Mouse (Mus musculus) neural tube, embryonic 13.5 days (tissue): ENCODE measurements around the gene Srrm2. TPM values are rescaled to one million over a fixed set of nuclear protein-coding genes. Genes with fewer than 3 reads are reported as not detected.
A peak's percentile ranks its signal among the peaks of the same experiment; 100 is the strongest.
"Not testable (repeated sequence)": the region's sequence is repeated elsewhere in the genome, so short reads cannot be mapped to it uniquely, and the experiment has no call there.

Source experiments
- ATAC-seq: fragments of 200-750 bp; cut with Nextera tagmentation; 2 replicates; pipeline ENCODE4 v1.8.0; 2017; ENCODE audit warnings: low read depth, mild to moderate bottlenecking, moderate TSS enrichment, moderate library complexity
- H3K27ac ChIP-seq: fragments of 300-500 bp; sonication (generic); replicated peaks from 2 replicates; pipeline ENCODE4 v1.5.1; 2015; ENCODE audit warnings: moderate library complexity, mild to moderate bottlenecking, inconsistent platforms
- H3K27me3 ChIP-seq: fragments of 300-500 bp; sonication (generic); 2 replicates; pipeline ENCODE4 v1.6.1; 2015; ENCODE audit warnings: mild to moderate bottlenecking, inconsistent platforms
- H3K36me3 ChIP-seq: fragments of 300-500 bp; sonication (generic); 2 replicates; pipeline ENCODE4 v1.6.1; 2015; ENCODE audit warnings: mild to moderate bottlenecking, inconsistent platforms
- H3K4me1 ChIP-seq: fragments of 300-500 bp; sonication (generic); replicated peaks from 2 replicates; pipeline ENCODE4 v1.6.1; 2015; ENCODE audit warnings: inconsistent platforms
- H3K4me2 ChIP-seq: fragments of 300-500 bp; sonication (generic); 2 replicates; pipeline ENCODE4 v1.6.1; 2015; ENCODE audit warnings: inconsistent platforms, mild to moderate bottlenecking, moderate library complexity
- H3K4me3 ChIP-seq: fragments of 300-500 bp; sonication (generic); 2 replicates; pipeline ENCODE4 v1.5.1; 2015; ENCODE audit warnings: mild to moderate bottlenecking, inconsistent platforms
- H3K9ac ChIP-seq: fragments of 300-500 bp; sonication (generic); 2 replicates; pipeline ENCODE4 v1.6.1; 2015; ENCODE audit warnings: moderate library complexity, mild to moderate bottlenecking, inconsistent platforms
- H3K9me3 ChIP-seq: fragments of 300-500 bp; sonication (generic); 2 replicates; pipeline ENCODE4 v1.6.1; 2016; ENCODE audit warnings: inconsistent platforms
- WGBS: fragments of 180-500 bp; shearing (Covaris S2); methylation state at CpG from one replicate; pipeline ENCODE4 v1.1.7; 2015; 5-methylcytosine and 5-hydroxymethylcytosine counted together
- polyA plus RNA-seq: library from polyadenylated mRNA; unstranded; fragments of >200 nt; fragmentation: Nextera tagmentation; extraction: Ambion mirVana; gene quantifications from 2 replicates; pipeline ENCODE4 v1.2.1, GENCODE M21; 2015

Gene Srrm2
- polyA plus RNA-seq, 1 experiment from 2014 or later, result 535 TPM

DNA sequence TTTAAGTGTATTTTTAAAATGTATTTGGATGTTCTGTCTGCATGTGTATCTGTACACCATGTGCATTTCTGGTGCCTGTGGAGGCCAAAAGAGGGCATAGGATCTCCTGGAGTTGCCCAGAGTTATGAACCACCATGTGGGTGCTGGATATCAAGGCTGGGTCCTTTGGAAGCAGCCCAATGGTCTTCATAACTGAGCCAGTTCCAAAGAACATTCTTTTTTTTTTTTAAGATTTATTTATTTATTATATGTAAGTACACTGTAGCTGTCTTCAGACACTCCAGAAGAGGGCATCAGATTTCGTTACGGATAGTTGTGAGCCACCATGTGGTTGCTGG lies 18.1 kb upstream of the Srrm2 start:
- peak overlapping the region; percentile 63 for H3K4me2 ChIP-seq
- peaks cover 16% of the 10 kb centered on the region for H3K36me3 ChIP-seq
- WGBS, result 77% methylated on average over 2 of the region's 2 CpGs
- peak overlapping the region; percentile 52 for H3K9ac ChIP-seq
- ATAC-seq, H3K27me3 ChIP-seq, H3K9me3 ChIP-seq: not testable (repeated sequence)
- peak overlapping the region; percentile 76 for H3K27ac ChIP-seq
- H3K4me3 ChIP-seq, result peak overlapping the region; percentile 90
- H3K4me1 ChIP-seq, result peaks cover 26% of the 10 kb centered on the region

DNA sequence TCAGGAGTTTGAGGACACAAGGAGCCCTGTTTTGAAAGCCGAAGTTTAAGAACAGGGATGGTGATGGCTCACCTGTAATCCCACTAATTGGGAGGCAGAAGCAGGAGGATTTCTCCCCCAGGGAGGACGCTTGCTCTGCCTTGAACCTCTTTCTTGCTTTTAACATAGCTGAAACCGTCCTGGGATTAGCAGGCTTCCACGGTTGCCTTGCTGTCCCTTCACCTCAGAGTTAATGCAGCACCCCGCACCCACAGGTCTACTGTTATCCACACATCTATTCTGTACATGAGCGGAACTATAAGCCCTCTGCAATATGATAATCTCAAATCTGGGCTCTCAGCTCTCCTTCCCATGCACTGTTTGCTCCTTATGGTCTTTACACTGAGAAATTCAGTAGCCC lies 16.7 kb upstream of the Srrm2 start:
- no peak for ATAC-seq

DNA sequence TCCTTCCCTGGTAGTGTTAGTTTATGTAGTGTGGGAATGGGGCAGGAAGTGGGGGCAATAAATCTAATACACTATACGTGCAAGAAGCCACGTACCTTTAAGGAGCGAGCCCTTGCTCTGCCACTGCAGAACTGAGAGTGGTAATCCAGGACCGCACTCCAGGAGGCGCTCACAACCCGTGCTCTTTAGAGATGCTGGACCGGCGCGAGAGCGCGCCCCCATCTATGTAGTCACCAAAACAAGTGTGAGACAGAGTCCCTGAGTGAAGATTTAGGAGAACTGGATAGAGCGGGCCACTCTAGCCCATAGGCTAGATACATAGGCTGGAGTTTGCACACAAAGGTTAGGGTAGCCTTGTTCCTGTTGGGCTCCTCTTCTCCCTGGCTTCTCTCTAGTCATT lies 16.2 kb upstream of the Srrm2 start:
- ATAC-seq, result no peak
- Histone ChIP-seq H3K36me3 (peaks cover 6% of the 10 kb centered on the region; the same call in 1 of the 2 replicates), H3K4me1 (peaks cover 22% of the 10 kb centered on the region), H3K4me2 (peak overlapping the region; percentile 17; the same call in 1 of the 2 replicates), H3K9me3 (no peaks in the 10 kb centered on the region), H3K27ac (no peak overlapping the region), H3K4me3 (no peak overlapping the region), H3K27me3 (no peaks in the 10 kb centered on the region), H3K9ac (no peak overlapping the region)
- 7% methylated on average over 12 of the region's 12 CpGs for WGBS

More for the DNA sequence above, 16.7 kb upstream of the Srrm2 start:
- Histone ChIP-seq H3K4me2 (no peak overlapping the region), H3K27me3 (no peaks in the 10 kb centered on the region), H3K9ac (no peak overlapping the region), H3K9me3 (no peaks in the 10 kb centered on the region), H3K27ac (no peak overlapping the region), H3K4me1 (peaks cover 26% of the 10 kb centered on the region), H3K4me3 (no peak overlapping the region), H3K36me3 (peaks cover 8% of the 10 kb centered on the region)
- WGBS, result 75% methylated on average over 6 of the region's 6 CpGs

DNA sequence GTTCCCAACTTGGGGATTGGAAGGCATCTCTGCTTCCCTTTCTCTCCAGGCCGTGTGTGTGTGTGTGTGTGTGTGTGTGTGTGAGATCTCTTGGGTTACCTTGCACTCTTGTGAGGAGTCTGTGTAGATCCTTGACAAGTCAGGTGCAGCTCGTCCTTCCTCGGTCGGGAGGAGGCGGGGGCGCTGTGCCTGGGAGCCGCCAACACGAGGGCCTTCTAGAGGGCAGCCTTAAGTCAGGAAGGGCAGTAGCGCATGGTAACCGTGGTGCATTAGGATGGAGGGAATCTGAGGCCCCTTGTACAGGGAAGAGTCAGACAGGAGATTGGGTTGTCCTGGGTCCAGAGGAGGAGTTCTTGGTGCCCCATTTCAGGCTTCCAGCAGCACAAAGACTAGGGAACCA lies 14.1 kb upstream of the Srrm2 start:
- WGBS, result 78% methylated on average over 10 of the region's 10 CpGs
- Histone ChIP-seq H3K27ac (no peak overlapping the region), H3K4me3 (no peak overlapping the region), H3K4me2 (no peak overlapping the region), H3K9ac (no peak overlapping the region), H3K27me3 (no peaks in the 10 kb centered on the region), H3K36me3 (peaks cover 6% of the 10 kb centered on the region; the same call in 1 of the 2 replicates), H3K9me3 (no peaks in the 10 kb centered on the region), H3K4me1 (peaks cover 7% of the 10 kb centered on the region)
- ATAC-seq, result no peak

DNA sequence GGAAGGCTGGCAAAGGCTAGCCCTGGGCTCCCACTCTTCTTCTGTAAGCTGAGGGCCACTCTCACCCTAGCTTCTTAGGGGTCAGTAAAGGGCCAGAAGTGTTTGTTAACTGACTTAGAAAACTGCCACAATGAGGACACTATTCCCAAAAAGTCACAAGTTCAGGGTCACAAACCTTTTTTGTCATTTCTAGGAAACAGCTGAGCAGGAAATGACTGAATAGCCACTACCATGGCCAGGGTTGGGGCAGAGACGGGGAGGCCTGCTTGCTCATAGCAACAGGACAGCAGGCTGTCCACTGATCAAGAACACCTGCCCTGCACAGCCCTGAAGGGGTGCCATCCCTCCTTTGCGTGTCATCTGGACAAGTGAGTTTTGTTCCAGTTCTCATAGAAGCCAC lies 13.2 kb upstream of the Srrm2 start:
- Histone ChIP-seq H3K27me3 (no peaks in the 10 kb centered on the region), H3K9ac (no peak overlapping the region), H3K9me3 (no peaks in the 10 kb centered on the region), H3K4me1 (peaks cover 7% of the 10 kb centered on the region), H3K4me3 (no peak overlapping the region), H3K27ac (no peak overlapping the region), H3K4me2 (no peak overlapping the region), H3K36me3 (peaks cover 6% of the 10 kb centered on the region; the same call in 1 of the 2 replicates)
- ATAC-seq, result no peak
- 87% methylated on average over 2 of the region's 2 CpGs for WGBS

DNA sequence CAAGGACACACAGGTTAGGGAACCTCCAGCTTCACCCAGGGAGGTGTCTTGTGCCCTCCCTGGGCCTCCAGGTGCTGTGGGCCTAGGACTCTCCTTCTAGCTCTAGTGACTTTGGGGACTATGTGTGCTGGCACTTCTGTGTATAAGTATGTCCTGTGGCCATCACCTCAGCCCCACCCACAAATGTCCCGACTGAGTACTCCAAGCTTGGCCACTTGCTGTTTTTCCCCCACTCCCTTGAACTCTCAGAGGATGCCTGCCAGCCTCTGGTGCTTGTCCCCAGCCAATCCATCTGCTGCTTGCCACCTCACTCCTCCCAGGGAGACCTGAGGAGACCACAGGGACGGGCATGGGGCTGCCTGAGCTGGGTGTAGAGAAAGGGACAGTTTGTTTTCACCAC lies 11.9 kb upstream of the Srrm2 start:
- WGBS, result 55% methylated on average over 2 of the region's 2 CpGs
- peaks cover 6% of the 10 kb centered on the region; the same call in 1 of the 2 replicates for H3K36me3 ChIP-seq
- H3K27ac ChIP-seq, result no peak overlapping the region
- H3K4me1 ChIP-seq, result peaks cover 7% of the 10 kb centered on the region
- H3K9me3 ChIP-seq, result no peaks in the 10 kb centered on the region
- H3K9ac ChIP-seq, result no peak overlapping the region
- H3K4me2 ChIP-seq, result no peak overlapping the region
- ATAC-seq, result no peak
- H3K27me3 ChIP-seq, result no peaks in the 10 kb centered on the region
- H3K4me3 ChIP-seq, result no peak overlapping the region

DNA sequence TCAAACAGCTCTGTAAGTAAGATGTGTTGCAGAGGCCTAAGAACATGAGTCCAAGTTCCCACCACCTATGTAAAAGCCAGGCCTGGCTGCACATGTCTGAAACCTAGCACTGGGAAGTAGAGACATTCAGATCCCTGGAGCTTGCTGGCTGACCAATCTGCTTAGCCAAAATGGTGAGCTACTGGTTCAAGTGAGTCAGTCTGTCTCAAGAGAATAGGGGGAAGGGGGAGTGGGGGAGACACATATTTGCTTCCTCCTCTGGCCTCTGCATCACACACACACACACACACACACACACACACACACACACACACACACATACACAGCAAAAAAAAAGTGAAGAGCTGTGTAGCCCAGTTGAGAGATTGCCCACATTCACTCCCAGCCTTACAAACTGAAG lies 7.0 kb upstream of the Srrm2 start:
- no peak overlapping the region for H3K9ac ChIP-seq
- H3K36me3 ChIP-seq, result no peaks in the 10 kb centered on the region
- peaks cover 15% of the 10 kb centered on the region for H3K4me1 ChIP-seq
- no peak overlapping the region for H3K27ac ChIP-seq
- H3K27me3 ChIP-seq, result no peaks in the 10 kb centered on the region
- ATAC-seq, result no peak
- H3K4me2 ChIP-seq, result no peak overlapping the region
- H3K4me3 ChIP-seq, result no peak overlapping the region
- no peaks in the 10 kb centered on the region for H3K9me3 ChIP-seq

DNA sequence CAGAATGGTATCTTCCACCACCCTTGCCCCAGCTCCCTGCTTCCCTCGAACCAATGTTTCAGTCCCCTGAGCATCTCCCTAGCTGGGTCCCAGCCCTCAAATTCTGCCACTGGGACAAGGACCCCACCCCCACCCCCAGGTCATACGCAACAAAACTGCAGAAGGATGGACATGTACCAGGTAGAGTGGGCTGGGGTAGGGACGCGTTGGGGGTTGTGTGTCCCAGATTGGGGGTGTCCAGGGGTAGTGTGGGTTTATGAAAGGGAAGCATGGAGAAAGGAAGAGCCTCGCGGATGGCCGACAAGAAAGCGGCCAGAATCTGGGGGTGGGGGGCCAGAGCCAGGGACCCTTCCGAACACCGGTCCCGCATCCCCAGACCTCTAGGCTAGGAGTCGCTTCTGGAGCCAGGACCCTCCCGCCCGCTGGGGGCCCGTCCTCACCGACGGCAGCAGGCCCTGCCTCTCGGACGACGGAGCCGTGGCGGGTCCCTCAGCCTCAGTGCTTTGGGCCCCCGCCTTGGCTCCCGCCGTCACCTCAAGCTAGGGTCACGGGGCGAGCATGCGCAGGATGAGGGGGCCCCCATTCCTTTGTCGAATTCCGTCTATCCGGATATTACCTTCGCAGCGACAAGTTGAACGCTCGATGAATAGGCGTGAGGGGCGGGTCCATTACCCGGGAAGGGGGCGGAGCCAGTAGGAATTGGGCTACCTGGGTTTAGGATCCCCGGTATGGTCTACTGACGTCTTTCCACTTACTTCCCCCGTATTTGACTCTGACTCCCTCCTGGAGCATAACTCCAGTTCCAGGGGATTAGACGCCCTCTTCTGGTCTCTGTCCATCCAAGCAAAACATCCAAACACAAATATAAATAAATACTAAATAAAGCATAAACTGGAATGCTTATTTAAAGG lies 4.5 kb upstream of the Srrm2 start, which contains the start of gene Flywch2:
TSS of gene Flywch2 (minus strand) at position 521 of the 911 bp plus-strand sequence.
- peak; percentile 91 for ATAC-seq
- peak within 1 kb of the TSS; percentile 84 for H3K9ac ChIP-seq
- no peaks in the 10 kb centered on the region for H3K36me3 ChIP-seq
- H3K27ac ChIP-seq, result peak within 1 kb of the TSS; percentile 93
- H3K9me3 ChIP-seq, result no peaks in the 10 kb centered on the region
- WGBS, result 2% methylated on average over 42 of the region's 43 CpGs
- H3K4me3 ChIP-seq, result peak within 1 kb of the TSS; percentile 59
- H3K4me2 ChIP-seq, result peak within 1 kb of the TSS; percentile 70
- H3K4me1 ChIP-seq, result peaks cover 30% of the 10 kb centered on the region
- no peaks in the 10 kb centered on the region for H3K27me3 ChIP-seq

DNA sequence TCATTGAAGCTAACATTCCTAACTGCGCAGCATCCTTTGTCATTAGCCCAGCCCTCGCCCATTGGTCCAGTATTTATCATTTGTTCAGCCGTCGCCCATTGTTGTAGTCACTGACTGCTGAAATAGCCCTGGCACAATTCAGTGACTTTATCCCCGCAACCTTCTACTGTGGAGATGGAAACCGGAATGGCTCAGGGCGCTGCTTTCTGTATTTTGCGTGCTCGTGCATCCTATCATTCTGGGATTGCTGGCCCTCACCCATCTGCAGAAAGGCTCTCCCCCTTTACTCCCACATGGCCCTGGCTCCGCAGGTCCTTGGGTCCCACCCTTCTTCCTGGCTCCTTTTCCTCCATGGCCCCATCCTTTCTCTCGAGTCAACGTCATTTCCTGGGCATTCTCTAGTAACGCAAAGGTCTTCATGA lies 3.8 kb upstream of the Srrm2 start:
- peak; percentile 68 for ATAC-seq
- H3K4me2 ChIP-seq, result peak overlapping the region; percentile 70
- peak overlapping the region; percentile 59 for H3K4me3 ChIP-seq
- peak overlapping the region; percentile 84 for H3K9ac ChIP-seq
- H3K36me3 ChIP-seq, result no peaks in the 10 kb centered on the region
- WGBS, result 8% methylated on average over 13 of the region's 13 CpGs
- H3K27ac ChIP-seq, result peak overlapping the region; percentile 93
- H3K4me1 ChIP-seq, result peaks cover 37% of the 10 kb centered on the region
- H3K9me3 ChIP-seq, result no peaks in the 10 kb centered on the region
- no peaks in the 10 kb centered on the region for H3K27me3 ChIP-seq

DNA sequence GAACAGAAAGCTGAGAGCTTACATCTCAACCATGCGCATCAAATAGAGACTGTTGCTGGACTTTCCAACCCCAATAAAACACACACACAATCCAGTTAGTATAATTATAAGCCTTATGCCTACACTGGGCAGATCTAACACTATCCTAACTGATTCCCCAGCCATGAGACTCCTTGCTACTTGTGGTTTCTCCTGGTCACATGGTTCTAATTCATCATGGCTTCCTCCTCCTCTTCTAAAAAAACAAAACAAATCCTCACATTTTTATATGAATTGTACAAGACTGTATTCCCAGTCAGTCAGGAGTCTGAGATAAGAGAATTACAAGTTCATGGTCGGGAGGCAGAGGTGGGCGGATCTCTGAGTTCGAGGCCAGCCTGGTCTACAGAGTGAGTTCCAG lies 1.4 kb upstream of the Srrm2 start:
- Histone ChIP-seq H3K27ac (no peak overlapping the region), H3K4me1 (peaks cover 49% of the 10 kb centered on the region), H3K9ac (no peak overlapping the region), H3K27me3 (no peaks in the 10 kb centered on the region), H3K9me3 (no peaks in the 10 kb centered on the region), H3K4me3 (no peak overlapping the region), H3K4me2 (no peak overlapping the region), H3K36me3 (0 out of 2 replicates have a peak, but pooled peaks cover 8% of the 10 kb centered on the region)
- ATAC-seq, result no peak
- WGBS, result 90% methylated on average over 4 of the region's 4 CpGs

DNA sequence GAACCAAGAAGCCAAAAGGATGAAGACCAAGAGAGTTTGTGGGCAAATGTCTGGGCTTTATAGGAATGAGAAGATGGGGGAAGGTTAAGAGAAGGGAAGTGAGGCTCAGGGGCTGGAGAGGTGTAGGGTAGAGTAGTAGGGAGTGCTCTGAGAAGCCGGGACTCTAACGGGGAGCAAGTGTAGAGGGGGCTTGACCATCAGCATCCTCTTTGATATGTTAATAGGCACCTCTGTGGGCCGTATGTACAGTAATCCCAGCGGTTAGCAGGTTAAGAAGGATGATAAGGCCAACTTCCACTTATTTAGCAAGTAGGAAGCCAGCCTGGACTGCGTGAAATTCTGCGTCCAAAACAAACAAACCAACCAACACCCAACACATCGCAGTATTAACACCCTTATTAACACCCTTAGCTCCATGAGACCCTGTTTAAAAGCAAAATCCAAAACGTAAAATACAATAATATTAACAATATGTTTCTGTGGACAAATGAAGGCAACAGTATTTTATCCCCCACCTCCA lies 523 bp upstream of the Srrm2 start:
- ATAC-seq, result no peak
- H3K4me3 ChIP-seq, result peak overlapping the region; percentile 47
- no peaks in the 10 kb centered on the region for H3K9me3 ChIP-seq
- peaks cover 49% of the 10 kb centered on the region for H3K4me1 ChIP-seq
- H3K36me3 ChIP-seq, result 0 out of 2 replicates have a peak, but pooled peaks cover 10% of the 10 kb centered on the region
- peak overlapping the region; percentile 89 for H3K9ac ChIP-seq
- H3K27ac ChIP-seq, result peak overlapping the region; percentile 97
- 12% methylated on average over 8 of the region's 8 CpGs for WGBS
- no peaks in the 10 kb centered on the region for H3K27me3 ChIP-seq
- H3K4me2 ChIP-seq, result peak overlapping the region; percentile 76

DNA sequence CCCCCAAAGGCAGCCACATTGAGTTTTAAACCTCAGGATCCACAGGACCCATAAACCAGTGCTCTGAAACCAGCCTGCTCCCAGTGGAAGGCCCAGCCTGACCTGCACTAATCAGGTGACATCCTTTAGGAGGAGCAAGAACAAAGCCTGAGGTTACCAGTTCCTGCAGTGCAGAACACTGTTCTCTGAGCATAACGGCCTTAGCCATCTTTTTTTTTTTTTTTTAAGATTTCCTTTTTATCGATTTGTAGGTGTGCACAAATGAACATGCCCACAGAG lies 686 bp downstream of the Srrm2 start:
- peaks cover 40% of the 10 kb centered on the region for H3K4me1 ChIP-seq
- H3K27me3 ChIP-seq, result no peaks in the 10 kb centered on the region
- H3K9ac ChIP-seq, result peak overlapping the region; percentile 89
- ATAC-seq, result peak; percentile 15; the same call in 1 of the 2 replicates
- H3K36me3 ChIP-seq, result 0 out of 2 replicates have a peak, but pooled peaks cover 10% of the 10 kb centered on the region
- peak overlapping the region; percentile 47 for H3K4me3 ChIP-seq
- H3K27ac ChIP-seq, result peak overlapping the region; percentile 97
- WGBS, result 45% methylated on average over 2 of the region's 2 CpGs
- H3K4me2 ChIP-seq, result peak overlapping the region; percentile 76
- H3K9me3 ChIP-seq, result no peaks in the 10 kb centered on the region
